Mouse (Mus musculus) bone marrow, adult 2 months (tissue): ENCODE results near the gene Pkp4.

Source experiments
- CTCF ChIP-seq: fragments of 200-500 bp; IDR thresholded peaks from 2 replicates; pipeline ENCODE4 v1.5.1; 2011; ENCODE audit warnings: low read length, control low read depth; ENCODE audit not compliant: control insufficient read depth, insufficient read depth
- POLR2A ChIP-seq: fragments of 200-500 bp; IDR thresholded peaks from 2 replicates; pipeline ENCODE4 v1.6.1; 2011; ENCODE audit warnings: low read depth, mild to moderate bottlenecking, control low read depth, low read length, borderline replicate concordance; ENCODE audit not compliant: control insufficient read depth

DNA sequence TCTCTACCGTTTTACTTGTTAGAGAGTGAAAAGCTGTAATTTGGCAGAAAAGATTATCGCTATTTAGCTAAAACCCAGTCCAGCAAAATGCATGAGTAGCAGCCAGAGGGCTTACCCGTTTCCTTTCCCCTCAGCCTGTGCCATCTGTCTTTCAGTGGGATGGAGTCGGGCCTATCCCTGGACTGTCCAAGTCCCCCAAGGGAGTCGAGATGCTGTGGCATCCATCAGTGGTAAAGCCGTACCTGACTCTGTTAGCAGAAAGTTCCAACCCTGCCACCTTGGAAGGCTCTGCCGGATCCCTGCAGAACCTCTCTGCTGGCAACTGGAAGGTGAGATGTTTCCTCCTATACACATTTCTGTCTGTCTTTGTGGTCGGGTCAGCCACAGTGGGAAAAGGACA is 178.3 kb downstream of the Pkp4 start:
- TF ChIP-seq POLR2A: no peak
- TF ChIP-seq CTCF: no peak
